Mouse (Mus musculus) olfactory bulb, adult 2 months (tissue): ENCODE data around the gene Zfp85.

ENCODE experiments used
- CTCF ChIP-seq: fragments of 200-500 bp; IDR thresholded peaks from 2 replicates; pipeline ENCODE4 v1.5.1; 2012; ENCODE audit warnings: low read depth, mild to moderate bottlenecking, low read length, moderate library complexity; ENCODE audit not compliant: insufficient read depth
- POLR2A ChIP-seq: fragments of 200-500 bp; IDR thresholded peaks from 2 replicates; pipeline ENCODE4 v1.6.1; 2012; ENCODE audit warnings: mild to moderate bottlenecking, low read depth, low read length, moderate library complexity; ENCODE audit not compliant: insufficient read depth

DNA sequence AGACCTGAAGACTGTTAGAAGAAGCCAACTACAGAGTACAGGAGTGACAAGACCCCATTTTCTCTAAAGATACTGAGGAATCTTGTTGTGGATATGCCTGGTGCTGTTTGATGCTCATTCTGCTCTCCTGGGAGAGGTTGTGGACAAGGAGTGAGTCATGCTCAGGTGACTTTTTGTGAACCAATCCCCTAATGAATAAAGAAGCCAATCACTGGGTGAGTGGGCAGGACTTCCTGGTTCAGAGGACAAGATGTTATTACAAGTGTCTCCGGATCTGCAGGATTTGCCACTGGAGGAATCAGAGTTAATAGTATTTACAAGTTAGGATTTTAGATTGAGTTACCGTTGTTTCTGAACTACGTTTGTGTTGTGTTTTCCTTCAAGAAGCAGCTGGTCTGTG is 12.1 kb downstream of the Zfp85 start:
- TF ChIP-seq CTCF (no peak), POLR2A (no peak)
